Mouse (Mus musculus): ENCODE data around the gene Pawr. TPM values are rescaled to one million over a fixed set of nuclear protein-coding genes. Genes with fewer than 3 reads are reported as not detected.

Pawr gene
- 3.5 and 4.0 TPM in 2 replicates for polyA plus RNA-seq (2012; rRNA removed)

DNA sequence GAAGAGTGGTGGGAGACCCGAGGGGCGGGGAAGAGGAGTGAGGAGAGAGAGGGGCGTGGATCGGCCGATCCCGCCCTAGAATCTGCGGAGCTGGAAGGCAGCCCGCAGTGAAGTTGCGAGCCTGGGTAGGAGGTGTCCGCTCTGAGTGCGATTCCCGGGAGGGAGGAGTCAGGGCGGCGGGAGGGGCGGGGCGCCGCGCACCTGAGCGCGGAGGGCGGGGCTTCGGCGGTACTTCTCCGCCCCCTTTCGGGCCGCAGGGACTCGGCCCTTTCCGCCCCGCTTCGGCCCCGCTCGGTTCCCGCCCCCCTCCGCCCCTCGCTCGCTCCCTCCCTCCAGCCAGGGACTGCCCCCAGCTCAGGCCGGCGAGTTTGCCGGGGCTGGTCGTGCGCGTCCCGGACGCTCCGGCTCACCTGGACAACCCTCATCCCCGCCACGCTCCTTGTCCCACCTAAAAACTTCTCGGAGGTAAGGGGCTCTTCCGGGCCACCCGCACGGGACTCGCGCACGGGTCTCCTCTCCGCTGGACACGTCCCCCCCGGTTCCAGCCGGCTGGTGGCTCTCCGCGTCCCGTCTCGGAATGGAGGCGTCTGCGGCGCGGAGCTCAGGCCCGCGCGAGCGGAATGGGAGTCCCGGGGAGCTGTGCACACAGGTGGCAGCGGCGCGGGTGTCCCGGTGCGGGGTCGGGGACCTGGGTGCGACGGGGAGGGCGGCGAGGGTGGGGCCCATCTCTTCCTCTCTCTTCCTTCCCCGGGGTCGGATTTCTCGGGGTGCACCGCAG lies at the start of gene Pawr:
Gene Pawr, plus strand, starts transcription at position 338 of the 778 bp plus-strand sequence.

Other genes starting within 250 kb of the Pawr start
- 20.4 and 23.7 TPM in 2 replicates for gene Ppp1r12a, start 169.9 kb upstream of the Pawr start, polyA plus RNA-seq (2012; rRNA removed)